Mouse (Mus musculus) CH12F3 (cell line): ENCODE measurements around the gene Mdh1.
"Not testable (repeated sequence)": the region's sequence is repeated elsewhere in the genome, so short reads cannot be mapped to it uniquely, and the experiment has no call there.

Source experiments
- in situ Hi-C: fragments of 300-500 bp; cut with MboI; formaldehyde crosslinking; loops from 2 replicates; pipeline ENCODE4 v1.14.3; 2020; ENCODE audit warnings: low sequenced_read_pairs

Gene Mdh1

DNA sequence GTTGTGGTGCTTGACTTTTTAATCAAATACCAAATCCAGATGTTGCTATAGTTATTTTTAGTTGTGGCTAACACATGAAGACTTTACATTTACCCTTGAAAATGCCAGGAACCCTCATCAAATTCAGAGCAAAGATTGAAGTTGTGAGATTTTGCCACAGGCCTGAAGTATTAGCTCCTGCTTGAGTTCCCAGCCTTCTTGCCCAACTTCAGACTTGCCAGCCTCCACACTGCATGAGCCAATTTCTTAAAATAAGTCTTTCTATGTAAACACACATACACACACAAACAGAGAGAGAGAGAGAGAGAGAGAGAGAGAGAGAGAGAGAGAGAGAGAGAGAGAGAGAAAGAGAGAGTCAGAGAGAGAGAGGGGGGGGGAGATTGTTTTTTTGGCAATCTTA, 26.2 kb downstream of the Mdh1 start:
- in situ Hi-C loops = no loop called here

DNA sequence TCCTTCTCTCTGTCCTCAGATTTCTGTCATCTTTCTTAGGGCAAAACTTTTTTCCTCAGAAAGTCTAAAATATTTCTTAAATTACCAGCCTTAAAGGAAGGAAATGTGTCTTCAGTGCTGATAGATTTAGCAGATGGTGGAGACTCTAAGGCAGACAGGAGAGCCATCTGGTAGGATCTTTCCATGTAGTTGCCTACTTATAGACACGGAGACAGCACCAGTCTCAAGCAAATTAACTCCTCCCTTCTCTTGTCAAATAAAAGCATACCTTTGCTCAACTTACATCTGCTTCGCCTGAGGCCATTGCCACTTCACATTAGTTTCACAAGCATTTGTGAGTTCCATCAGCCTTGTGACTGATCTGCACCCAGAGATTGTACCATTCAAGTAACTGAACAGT, 27.1 kb downstream of the Mdh1 start:
- in situ Hi-C loops = no loop called here

- in situ Hi-C loops = no loop called here
These were observed 29.4 kb downstream of the Mdh1 start for GRCm38 (mm10) chr11:21542731-21543130.

GRCm38 (mm10) chr11:21540622-21541021, 31.5 kb downstream of the Mdh1 start:
- in situ Hi-C loops = no loop called here

DNA sequence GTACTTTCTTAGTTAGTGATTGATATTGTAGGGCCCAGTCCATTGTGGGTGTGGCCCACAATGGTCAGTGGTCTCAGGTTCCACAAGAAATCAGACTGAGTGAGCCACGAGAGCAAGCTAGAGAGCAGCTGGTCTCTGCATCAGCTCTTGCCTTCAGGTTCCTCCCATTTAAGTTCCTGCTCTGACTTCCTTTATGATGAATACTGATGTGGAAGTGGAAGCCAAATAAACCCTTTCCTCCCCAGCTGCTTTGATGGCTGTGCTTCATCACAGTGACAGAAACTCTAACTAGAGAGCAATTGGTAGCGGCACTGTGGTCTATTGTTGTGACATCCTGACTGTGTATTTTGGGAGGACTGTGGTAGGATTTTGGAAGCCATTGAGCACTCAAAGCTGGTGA, 32.1 kb downstream of the Mdh1 start:
- in situ Hi-C loops = no loop called here

DNA sequence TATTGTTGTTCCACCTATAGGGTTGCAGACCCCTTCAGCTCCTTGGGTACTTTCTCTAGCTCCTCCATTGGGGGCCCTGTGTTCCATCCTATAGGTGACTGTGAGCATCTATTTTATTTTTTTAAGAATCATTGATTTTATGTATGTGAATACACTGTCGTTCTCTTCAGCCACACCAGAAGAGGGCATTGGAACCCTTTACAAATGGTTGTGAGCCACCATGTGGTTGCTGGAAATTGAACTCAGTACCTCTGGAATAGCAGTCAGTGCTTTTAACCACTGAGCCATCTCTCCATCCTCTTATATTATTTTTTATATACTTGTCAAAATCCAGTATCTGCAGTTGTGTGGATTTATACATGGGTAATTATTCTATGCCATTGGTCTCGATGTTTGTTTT, 41.3 kb downstream of the Mdh1 start:
- in situ Hi-C loops = not testable (repeated sequence)

GRCm38 (mm10) chr11:21528676-21529394, 43.3 kb downstream of the Mdh1 start:
- in situ Hi-C loops = no loop called here

DNA sequence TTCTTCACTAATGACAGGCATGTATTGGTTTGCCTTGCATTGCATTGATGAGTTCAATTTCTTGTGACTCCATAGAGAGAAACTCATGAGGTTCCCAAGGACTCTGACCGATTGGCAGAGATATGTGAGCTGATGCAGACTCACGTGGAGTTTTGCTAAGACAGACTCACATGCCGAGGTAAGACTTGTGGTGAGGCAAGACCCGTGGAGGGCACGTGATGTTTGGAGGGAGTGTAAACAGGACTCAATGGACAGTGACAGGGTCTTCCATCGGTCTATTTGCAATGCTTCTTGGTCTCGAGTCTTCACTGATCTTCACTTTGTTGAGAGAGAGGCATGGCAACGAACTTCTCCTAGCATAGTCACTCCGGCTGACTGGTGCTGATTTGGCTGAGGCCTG, 54.4 kb downstream of the Mdh1 start:
- in situ Hi-C loops = no loop called here

- in situ Hi-C loops = not testable (repeated sequence)
These were observed 55.8 kb downstream of the Mdh1 start for GRCm38 (mm10) chr11:21516396-21516795.

GRCm38 (mm10) chr11:21510577-21510976, 61.6 kb downstream of the Mdh1 start:
- in situ Hi-C loops = not testable (repeated sequence)

DNA sequence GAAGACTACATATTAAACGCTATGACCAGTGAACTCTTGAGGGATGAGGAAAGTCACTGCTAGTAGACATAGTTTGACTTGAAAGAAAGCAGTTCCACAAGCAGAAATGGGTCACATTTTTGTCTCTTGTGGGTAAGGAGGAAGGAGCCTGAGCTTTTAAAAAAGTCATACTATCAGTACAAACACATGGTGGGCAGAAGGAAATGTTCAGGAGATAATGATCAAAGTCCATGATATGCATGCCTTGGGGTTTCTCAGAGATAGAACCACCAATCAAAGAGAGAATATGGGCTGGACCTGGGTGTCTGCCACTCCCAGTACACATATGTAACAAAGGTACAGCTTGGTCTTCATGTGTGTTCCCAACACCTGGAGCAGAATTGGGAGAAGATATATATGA, 63.5 kb downstream of the Mdh1 start:
- in situ Hi-C loops = not testable (repeated sequence)

- in situ Hi-C loops = not testable (repeated sequence)
These were observed 65.1 kb downstream of the Mdh1 start for GRCm38 (mm10) chr11:21507073-21507472.
